8 mouse cellular contexts compared by ENCODE assay signal in genomic region chr11:96943746-96944304, GRCm38 (mm10). TPM values are rescaled to one million over a fixed set of nuclear protein-coding genes. Genes with fewer than 3 reads are reported as not detected.
DNase-seq lines count a peak whose midpoint lies in the region; ATAC-seq and TF ChIP-seq lines count a peak whose summit lies in the region.

TSS of gene Pnpo (minus strand) at chr11:96943986.

- H3K4me3 ChIP-seq in C2C12 (ENCODE audit: insufficient read depth, poor library complexity, severe bottlenecking): peak within 1 kb of the TSS; percentile 29
- peak within 1 kb of the TSS; percentile 60 for H3K4me3 ChIP-seq in heart, embryonic 12.5 days
- peak within 1 kb of the TSS; percentile 47 for H3K4me3 ChIP-seq in kidney, postnatal 0 days (replicated peaks; ENCODE audit: low read depth, low read length)
- H3K4me3 ChIP-seq in liver, embryonic 11.5 days (ENCODE audit: low read depth, low read length): peak within 1 kb of the TSS; percentile 71
- peak within 1 kb of the TSS; percentile 44 for H3K4me3 ChIP-seq in stomach, embryonic 14.5 days (ENCODE audit: low read depth, low read length)

- H3ac ChIP-seq in C2C12 (ENCODE audit: control insufficient read depth, insufficient read length, low read depth): peak within 1 kb of the TSS; percentile 67

- no peaks in the 10 kb centered on the region for H3K79me3 ChIP-seq in C2C12 (ENCODE audit: low read depth)

- H3K9ac ChIP-seq in heart, embryonic 12.5 days: peak within 1 kb of the TSS; percentile 75
- H3K9ac ChIP-seq in kidney, postnatal 0 days (ENCODE audit: low read depth, low read length): peak within 1 kb of the TSS; percentile 63
- peak within 1 kb of the TSS; percentile 77 for H3K9ac ChIP-seq in liver, embryonic 11.5 days (ENCODE audit: low read depth, low read length)
- H3K9ac ChIP-seq in stomach, embryonic 14.5 days (replicated peaks; ENCODE audit: low read depth, low read length): peak within 1 kb of the TSS; percentile 40; the same call in 1 of the 2 replicates

- H3K79me2 ChIP-seq in C2C12 (ENCODE audit: control insufficient read depth, insufficient read depth): no peaks in the 10 kb centered on the region

- under 1% methylated on average over 29 of the region's 29 CpGs for WGBS in heart, embryonic 12.5 days
- 0% methylated on average over 29 of the region's 29 CpGs for WGBS in kidney, postnatal 0 days
- WGBS in liver, embryonic 11.5 days: under 1% methylated on average over 29 of the region's 29 CpGs
- under 1% methylated on average over 29 of the region's 29 CpGs for WGBS in stomach, embryonic 14.5 days

- H3K4me2 ChIP-seq in heart, embryonic 12.5 days: peak within 1 kb of the TSS; percentile 93
- H3K4me2 ChIP-seq in kidney, postnatal 0 days (ENCODE audit: low read length): peak within 1 kb of the TSS; percentile 84
- H3K4me2 ChIP-seq in liver, embryonic 11.5 days: peak within 1 kb of the TSS; percentile 80
- H3K4me2 ChIP-seq in stomach, embryonic 14.5 days (replicated peaks; ENCODE audit: low read depth, low read length): peak within 1 kb of the TSS; percentile 90

- peaks cover 15% of the 10 kb centered on the region; the same call in 1 of the 2 replicates for H3K4me1 ChIP-seq in heart, embryonic 12.5 days (replicated peaks)
- H3K4me1 ChIP-seq in kidney, postnatal 0 days (replicated peaks; ENCODE audit: insufficient read depth, low read length): peaks cover 7% of the 10 kb centered on the region; the same call in 1 of the 2 replicates
- peaks cover 26% of the 10 kb centered on the region for H3K4me1 ChIP-seq in liver, embryonic 11.5 days (replicated peaks; ENCODE audit: control insufficient read depth, insufficient read depth, low read length)
- H3K4me1 ChIP-seq in stomach, embryonic 14.5 days (ENCODE audit: control insufficient read depth, insufficient read depth, low read length): peaks cover 8% of the 10 kb centered on the region; the same call in 1 of the 2 replicates

- H3K27me3 ChIP-seq in C2C12 (ENCODE audit: control insufficient read depth, insufficient read depth, insufficient read length): no peaks in the 10 kb centered on the region
- H3K27me3 ChIP-seq in heart, embryonic 12.5 days (replicated peaks): no peaks in the 10 kb centered on the region
- H3K27me3 ChIP-seq in kidney, postnatal 0 days (ENCODE audit: insufficient read depth, low read length): no peaks in the 10 kb centered on the region
- no peaks in the 10 kb centered on the region for H3K27me3 ChIP-seq in liver, embryonic 11.5 days (replicated peaks; ENCODE audit: control insufficient read depth, insufficient read depth, low read length)
- no peaks in the 10 kb centered on the region for H3K27me3 ChIP-seq in stomach, embryonic 14.5 days (ENCODE audit: control insufficient read depth, insufficient read depth, low read length)

- ATAC-seq in erythroid progenitor cell, adult 5-6 weeks (replicated peaks; ENCODE audit: low FRiP score, poor library complexity, severe bottlenecking): peak; percentile 73
- peak; percentile 94 for ATAC-seq in heart, embryonic 12.5 days (ENCODE audit: insufficient number of reproducible peaks, low FRiP score)
- ATAC-seq in kidney, postnatal 0 days (replicated peaks; ENCODE audit: low FRiP score, low read depth): peak; percentile 95
- ATAC-seq in liver, embryonic 11.5 days (replicated peaks; ENCODE audit: low FRiP score): peak; percentile 85
- peak; percentile 97 for ATAC-seq in stomach, embryonic 14.5 days (ENCODE audit: insufficient number of reproducible peaks, insufficient read depth, low FRiP score, low read depth)

- TF ChIP-seq CTCF in C2C12 (IDR thresholded peaks at IDR 0.05; ENCODE audit: control insufficient read depth, insufficient read depth, insufficient read length): no peak
- TF ChIP-seq CTCF in kidney, postnatal 0 days (IDR thresholded peaks at IDR 0.05; ENCODE audit: low read depth): 0 out of 2 replicates have a peak, but pooled peaks have one; percentile 4

- DNase-seq in brain, embryonic 18.5 days (ENCODE audit: low read depth, low spot score): peak; percentile 95
- DNase-seq in kidney, postnatal 0 days (ENCODE audit: low spot score): peak; percentile 98
- peak; percentile 86 for DNase-seq in liver, embryonic 11.5 days (ENCODE audit: low spot score)
- DNase-seq in naive thymus-derived CD4-positive, alpha-beta T cell, adult 2 months (ENCODE audit: low read depth): peak; percentile 96

- no peaks in the 10 kb centered on the region for H3K36me3 ChIP-seq in C2C12 (ENCODE audit: control insufficient read depth, insufficient read depth)
- peaks cover 7% of the 10 kb centered on the region; the same call in 1 of the 2 replicates for H3K36me3 ChIP-seq in heart, embryonic 12.5 days
- no peaks in the 10 kb centered on the region for H3K36me3 ChIP-seq in kidney, postnatal 0 days (ENCODE audit: insufficient read depth, low read length)
- peaks cover 15% of the 10 kb centered on the region for H3K36me3 ChIP-seq in liver, embryonic 11.5 days (ENCODE audit: control insufficient read depth, insufficient read depth, low read length)
- H3K36me3 ChIP-seq in stomach, embryonic 14.5 days (ENCODE audit: control insufficient read depth, insufficient read depth, low read length): no peaks in the 10 kb centered on the region

- no peaks in the 10 kb centered on the region for H3K9me3 ChIP-seq in heart, embryonic 12.5 days (replicated peaks)
- H3K9me3 ChIP-seq in kidney, postnatal 0 days (replicated peaks; ENCODE audit: low read length): no peaks in the 10 kb centered on the region
- H3K9me3 ChIP-seq in liver, embryonic 11.5 days (ENCODE audit: control insufficient read depth, low read length): no peaks in the 10 kb centered on the region
- H3K9me3 ChIP-seq in stomach, embryonic 14.5 days (ENCODE audit: control insufficient read depth, low read depth, low read length): no peaks in the 10 kb centered on the region

- H3K27ac ChIP-seq in heart, embryonic 12.5 days (ENCODE audit: poor library complexity, severe bottlenecking): no peak within 1 kb of the TSS
- H3K27ac ChIP-seq in kidney, postnatal 0 days: peak within 1 kb of the TSS; percentile 10; the same call in 1 of the 2 replicates
- H3K27ac ChIP-seq in liver, embryonic 11.5 days (ENCODE audit: low read depth, low read length): peak within 1 kb of the TSS; percentile 95
- no peak within 1 kb of the TSS for H3K27ac ChIP-seq in stomach, embryonic 14.5 days (ENCODE audit: low read length)

TF ChIP-seq in C2C12, 6 proteins besides CTCF, POLR2A, EP300 and RAD21:
- TF ChIP-seq MYOG (IDR thresholded peaks at IDR 0.05; ENCODE audit: control insufficient read depth, extremely low read depth, insufficient read length) (no peak), MAX (IDR thresholded peaks at IDR 0.05) (peak; percentile 96), USF1 (IDR thresholded peaks at IDR 0.05; ENCODE audit: low read depth) (peak; percentile 84)

RNA-seq across cellular contexts. Expression of gene Pnpo, which starts in this region (rescaled TPM):
- 8.5 TPM for polyA plus RNA-seq in C2C12 (2012; fragmentation: generic; extraction: Trizol)
- total RNA-seq in erythroid progenitor cell, adult 5-6 weeks (2015; ENCODE audit: low replicate concordance): 57.0 and 70.6 TPM in 2 replicates
- total RNA-seq in erythroid progenitor cell, adult 5-6 weeks (2017; ENCODE audit: low replicate concordance): 74.7 and 92.1 TPM in 2 replicates
- 37.7 and 40.5 TPM in 2 replicates for polyA plus RNA-seq in heart, embryonic 12.5 days (2016; fragmentation: Nextera tagmentation; extraction: Ambion mirVana)
- 31.7 and 33.2 TPM in 2 replicates for polyA plus RNA-seq in kidney, postnatal 0 days (2015; fragmentation: Nextera tagmentation; extraction: Ambion mirVana)
- polyA plus RNA-seq in liver, embryonic 11.5 days (2014; fragmentation: Nextera tagmentation; extraction: Ambion mirVana): 206 and 226 TPM in 2 replicates
- 25.2 and 26.5 TPM in 2 replicates for polyA plus RNA-seq in stomach, embryonic 14.5 days (2014; fragmentation: Nextera tagmentation; extraction: Ambion mirVana)

Comparison
In these comparisons a context has a peak if more than half of its experiments do, and no peak if none do; other contexts are left out.
1. H3K27ac ChIP-seq: peak in kidney, postnatal 0 days (single experiment) and liver, embryonic 11.5 days (single experiment); none in heart, embryonic 12.5 days (single experiment) and stomach, embryonic 14.5 days (single experiment).
2. Peak in every context shown above with its lines, with median percentiles within 50 percentile points of each other: H3K4me3 ChIP-seq, DNase-seq, ATAC-seq, H3K4me2 ChIP-seq and H3K9ac ChIP-seq.